Mouse (Mus musculus) 416B (cell line): ENCODE measurements around the gene Chl1.

Experiments
- DNase-seq: peaks from one replicate; pipeline ENCODE4 v3.0.0; 2011; ENCODE audit warnings: low read depth

Gene Chl1

DNA sequence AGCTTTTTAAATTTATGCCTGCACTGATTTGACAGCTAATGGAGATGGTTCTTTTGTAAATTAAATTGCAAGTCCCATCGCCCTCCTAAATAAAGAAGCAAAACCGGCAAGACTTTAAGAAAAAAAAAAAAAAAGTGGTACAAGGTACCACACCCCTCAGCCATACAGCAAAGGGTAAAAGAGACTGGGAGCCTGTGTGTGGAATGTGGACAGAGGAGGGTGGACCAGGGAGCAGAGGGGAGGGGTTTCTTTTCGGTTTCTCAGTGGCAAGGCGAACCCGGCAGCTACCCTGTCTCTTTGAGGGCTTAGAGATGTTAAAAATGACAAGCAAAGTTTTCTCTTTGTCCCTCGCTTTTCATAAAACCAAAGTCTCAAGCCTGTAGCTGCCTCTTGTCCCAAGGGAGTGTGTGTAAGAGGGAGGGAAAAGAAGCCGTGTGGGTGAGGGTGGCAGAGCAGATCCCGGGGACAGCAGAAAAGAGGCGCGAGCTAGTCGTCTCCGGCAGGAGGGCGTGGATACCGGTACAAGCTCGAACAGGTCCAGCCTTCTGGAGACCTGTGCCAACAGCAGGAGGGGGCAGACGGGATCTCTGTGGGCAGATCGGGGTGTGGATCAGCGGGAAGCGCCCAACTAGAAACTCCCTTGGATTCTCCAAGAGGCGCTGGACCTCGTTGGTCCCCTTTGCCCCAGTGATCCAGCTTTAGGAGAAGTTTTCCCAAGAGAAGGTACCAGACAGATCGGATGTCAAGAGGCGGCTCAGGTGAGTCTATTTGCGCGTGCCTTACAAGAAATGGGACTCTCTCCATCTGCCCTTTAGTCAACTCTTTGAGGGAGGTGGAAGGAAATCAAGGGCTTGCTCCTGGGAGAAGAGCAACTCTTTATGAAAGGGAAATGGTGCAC, at the start of gene Chl1:
Chl1 (plus strand) TSS at position 195 of the 898 bp plus-strand sequence.
- no peak for DNase-seq

GRCm38 (mm10) chr6:103465479-103466080, 44.8 kb upstream of the Chl1 start:
- peak; percentile 73 for DNase-seq

DNA sequence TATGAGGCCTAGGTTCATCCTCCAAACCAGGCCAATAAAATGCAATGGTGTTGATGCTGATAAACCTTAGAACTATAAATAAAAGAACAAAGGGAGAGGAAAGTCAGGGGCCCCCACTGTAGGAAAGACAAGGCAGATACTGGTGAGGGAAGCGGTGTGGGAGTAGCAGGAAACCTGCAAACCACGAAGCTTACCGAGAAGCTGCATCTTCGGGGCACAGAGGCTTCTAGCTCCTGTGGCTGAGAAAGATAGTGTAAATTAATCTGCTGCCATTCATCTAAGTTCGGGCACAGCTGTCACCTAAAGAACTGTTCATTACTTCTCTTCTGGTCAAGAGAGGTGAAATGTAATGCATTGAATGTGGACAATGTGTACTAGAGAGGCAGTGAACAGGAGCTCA, 37.1 kb upstream of the Chl1 start:
- peak; percentile 90 for DNase-seq

- no peak for DNase-seq
Measured at GRCm38 (mm10) chr6:103487199-103487598, 23.2 kb upstream of the Chl1 start.

DNA sequence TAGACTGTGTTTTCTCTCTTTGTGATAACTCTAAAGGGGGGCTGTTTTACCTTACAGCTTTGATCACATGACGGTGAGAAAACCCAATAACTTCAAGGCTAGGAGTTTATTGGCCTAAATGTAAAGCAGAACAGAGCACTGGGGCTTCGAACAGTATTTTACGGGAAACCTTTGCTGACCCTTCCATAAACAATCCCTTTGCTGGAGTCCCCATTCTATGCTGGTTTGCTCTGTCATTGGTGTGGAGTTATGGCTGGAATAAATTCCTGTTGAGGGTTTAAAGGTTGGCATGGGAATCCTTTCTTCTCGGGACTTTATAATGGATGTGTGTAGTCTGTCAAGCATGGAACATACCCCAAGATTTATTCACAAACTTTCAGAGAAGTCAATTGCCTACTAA, 12.0 kb upstream of the Chl1 start:
- DNase-seq, result no peak

DNA sequence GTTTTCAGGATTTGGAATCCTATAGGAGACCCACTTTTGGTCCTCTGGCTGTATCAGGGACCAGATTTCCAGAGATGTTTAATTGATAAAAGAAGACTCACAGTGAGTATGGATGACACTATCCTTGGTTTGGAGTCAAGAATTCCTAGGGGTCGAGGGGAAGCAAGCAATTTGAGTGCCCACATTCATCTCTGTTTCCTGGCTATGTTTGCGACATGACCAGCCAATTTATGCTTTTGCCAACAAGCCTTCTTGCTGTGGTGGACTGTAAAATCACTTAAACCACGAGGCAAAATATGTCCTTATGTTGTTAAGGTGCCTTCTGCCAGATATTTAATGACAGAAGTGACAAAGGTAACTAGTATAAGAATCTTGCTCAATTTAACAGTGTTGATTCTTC, 6.3 kb upstream of the Chl1 start:
- DNase-seq, result no peak

DNA sequence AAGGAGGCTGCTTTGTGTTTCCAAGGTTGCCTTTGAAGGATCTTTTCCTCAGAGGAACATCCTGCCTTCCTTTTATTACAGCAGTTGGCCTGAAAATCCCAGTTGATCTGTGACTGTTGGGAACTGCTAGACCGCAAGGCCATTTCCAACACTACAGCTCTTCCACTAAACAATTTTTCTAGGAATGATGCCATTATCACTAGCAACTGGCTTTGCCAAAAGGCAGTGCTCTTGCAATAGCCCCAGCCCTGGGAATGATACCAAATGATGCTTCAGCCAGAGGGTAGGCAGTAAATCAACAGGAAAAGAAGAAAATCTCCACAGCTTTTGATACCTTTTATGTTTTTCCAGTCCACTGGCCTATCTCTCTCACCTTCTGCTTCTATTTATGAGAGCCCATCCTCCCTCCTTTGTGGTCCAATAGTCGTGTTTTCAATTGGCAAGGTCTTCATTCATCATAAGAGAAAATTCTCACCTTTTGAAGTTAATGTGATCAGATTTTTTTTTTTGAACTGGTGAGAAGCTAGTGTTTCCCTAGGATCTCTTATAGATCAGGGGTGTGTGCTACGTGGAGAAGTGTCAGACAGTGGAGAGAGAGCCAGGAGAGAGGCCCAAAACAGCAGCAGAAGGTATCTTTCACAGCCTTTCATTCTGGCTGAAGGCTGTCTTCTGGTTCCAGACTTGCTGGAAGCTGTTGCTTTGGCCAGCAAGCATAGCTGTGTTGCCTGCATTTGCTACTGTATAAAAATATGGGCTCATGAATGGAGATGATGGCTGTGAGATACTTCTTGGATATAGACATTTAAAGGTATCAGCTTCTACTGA, 2.4 kb upstream of the Chl1 start:
- no peak for DNase-seq

DNA sequence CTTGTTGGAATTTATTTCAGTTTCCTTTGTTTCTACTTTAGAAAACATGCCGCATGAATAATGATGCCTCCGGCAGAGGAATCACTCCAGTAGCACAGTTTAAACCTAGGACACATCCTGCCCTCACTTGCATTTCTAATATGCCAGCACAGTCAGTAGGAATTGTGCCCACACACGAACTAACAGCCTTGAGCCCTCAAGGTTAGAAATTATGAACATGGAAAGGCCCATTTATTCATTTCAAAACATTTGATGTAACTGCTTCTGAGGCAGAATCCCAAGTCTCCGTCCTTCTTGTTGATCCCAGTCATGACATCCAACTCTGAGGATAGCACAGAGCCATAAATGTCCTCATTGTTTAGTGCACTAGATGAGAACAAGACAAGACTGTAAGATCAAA, 790 bp upstream of the Chl1 start:
- no peak for DNase-seq

GRCm38 (mm10) chr6:103511290-103511971, 1.0 kb downstream of the Chl1 start:
- DNase-seq, result no peak

GRCm38 (mm10) chr6:103511972-103512565, 1.7 kb downstream of the Chl1 start:
- DNase-seq, result no peak

GRCm38 (mm10) chr6:103512911-103513321, 2.5 kb downstream of the Chl1 start:
- no peak for DNase-seq

GRCm38 (mm10) chr6:103513621-103514241, 3.3 kb downstream of the Chl1 start:
- DNase-seq, result no peak

GRCm38 (mm10) chr6:103514346-103514745, 4.0 kb downstream of the Chl1 start:
- no peak for DNase-seq

DNA sequence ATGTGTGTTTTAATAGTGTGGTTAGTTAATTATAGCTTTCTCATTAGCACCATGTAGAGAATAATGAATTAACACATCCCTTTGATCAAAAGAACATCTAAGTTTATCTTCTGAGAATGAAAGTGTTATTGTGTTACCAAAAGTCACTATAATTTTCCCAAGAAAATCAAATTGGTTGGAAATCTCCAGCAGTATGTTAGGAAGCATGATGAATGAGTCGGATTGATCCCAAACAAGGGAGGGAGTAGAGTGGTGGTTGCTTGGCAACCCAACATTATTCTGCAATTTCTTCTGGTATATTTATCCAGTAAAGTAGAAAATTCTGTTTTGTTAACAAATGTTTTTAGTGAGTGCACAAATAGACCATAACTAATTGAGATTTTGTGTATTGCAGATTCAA, 4.4 kb downstream of the Chl1 start:
- DNase-seq, result no peak

GRCm38 (mm10) chr6:103519596-103519995, 9.2 kb downstream of the Chl1 start:
- DNase-seq, result no peak

- peak; percentile 91 for DNase-seq
Measured at GRCm38 (mm10) chr6:103525326-103526024, 15.1 kb downstream of the Chl1 start.

DNA sequence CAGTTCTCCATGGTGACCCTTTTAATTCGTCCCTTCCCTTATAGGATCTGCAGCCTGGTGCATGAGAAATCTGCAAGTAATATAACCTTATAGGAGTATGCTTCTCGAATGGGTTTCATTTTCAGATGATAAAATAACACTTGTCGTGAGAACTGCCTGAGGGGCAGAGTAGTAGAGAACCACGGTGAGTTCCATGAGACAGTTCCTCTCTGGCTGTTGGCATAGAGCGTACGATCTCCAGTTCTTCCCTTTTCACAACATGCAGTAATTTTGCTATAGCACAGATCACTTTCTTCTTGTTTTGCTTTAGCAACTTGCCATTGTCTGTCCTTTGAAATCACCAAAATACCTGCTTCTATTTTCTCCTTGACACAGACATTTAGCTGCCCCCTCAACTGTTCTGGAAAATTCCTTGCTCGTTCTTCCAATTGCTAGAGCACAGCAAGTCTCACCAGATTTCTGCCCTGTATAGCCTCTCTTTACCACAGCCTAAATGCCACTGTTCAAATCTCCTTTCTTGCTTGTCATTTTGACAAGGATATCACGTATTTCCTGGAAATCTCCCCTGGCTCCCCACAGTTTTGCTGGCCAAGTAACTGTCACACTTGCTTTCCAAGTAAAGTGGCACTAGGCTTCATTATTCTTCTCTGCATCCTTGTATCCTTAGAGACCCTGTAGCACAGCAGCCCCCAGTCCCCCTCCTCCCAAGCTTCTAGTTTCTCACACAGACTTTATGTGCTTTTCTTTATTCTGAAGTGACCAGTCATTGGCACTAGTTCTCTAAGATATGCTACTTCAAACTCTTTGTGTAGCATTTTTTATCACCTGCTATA, 16.8 kb downstream of the Chl1 start:
- DNase-seq, result no peak

- no peak for DNase-seq
Measured at GRCm38 (mm10) chr6:103533048-103533447, 22.7 kb downstream of the Chl1 start.

DNA sequence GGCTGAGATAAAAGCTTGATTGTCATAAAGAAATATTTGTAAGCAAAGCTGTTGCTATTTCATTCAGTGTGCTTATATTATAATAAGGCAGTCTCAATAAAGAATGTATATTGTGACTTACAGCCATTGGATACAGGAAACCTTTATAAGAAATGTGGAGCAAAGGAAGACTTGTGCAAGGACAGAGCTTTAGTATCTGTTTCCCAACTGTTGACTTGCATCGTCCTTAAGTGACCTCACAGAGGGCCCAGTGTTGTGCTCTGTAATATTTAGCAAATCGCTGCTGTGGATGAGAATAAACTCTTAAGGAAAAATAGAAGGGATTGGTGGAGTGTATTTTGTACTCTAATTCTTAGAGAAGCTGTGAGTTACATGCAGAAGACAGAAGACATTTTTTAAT, 23.6 kb downstream of the Chl1 start:
- DNase-seq, result peak; percentile 19

- no peak for DNase-seq
Measured at GRCm38 (mm10) chr6:103542576-103542975, 32.2 kb downstream of the Chl1 start.
